Mouse (Mus musculus) v-Abl transformed pro-B cells (cell line): ENCODE results near the gene Olfr589.
"Not testable (repeated sequence)": the region's sequence is repeated elsewhere in the genome, so short reads cannot be mapped to it uniquely, and the experiment has no call there.

Source experiments
- in situ Hi-C, 2 experiments: fragments of 400-800 bp; cut with MboI; formaldehyde crosslinking; loops; one replicate each; pipeline ENCODE4 v1.15.1; 2025; ENCODE audit not compliant: unreplicated experiment in 2 of 2

Gene Olfr589

DNA sequence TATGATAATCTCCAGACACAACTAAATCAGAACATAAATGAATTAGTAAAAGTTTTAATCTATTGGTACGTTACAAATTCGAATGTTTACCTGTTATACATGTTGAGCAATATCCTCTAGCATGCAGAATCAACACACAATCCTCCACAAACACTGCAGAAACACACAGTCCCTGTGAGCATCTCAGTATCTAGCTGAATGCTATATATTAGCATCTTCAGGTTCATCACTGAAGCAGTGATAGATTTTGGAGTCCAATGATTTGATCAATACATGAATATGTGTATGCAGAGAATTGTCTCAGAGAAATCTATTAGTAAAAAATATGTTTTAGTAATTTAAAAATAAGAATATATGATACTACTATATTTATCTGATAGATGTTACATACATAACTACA is at the start of gene Olfr589:
Gene Olfr589, minus strand, starts transcription at position 101 of the 400 bp plus-strand sequence.
- in situ Hi-C loops: no loop called here

DNA sequence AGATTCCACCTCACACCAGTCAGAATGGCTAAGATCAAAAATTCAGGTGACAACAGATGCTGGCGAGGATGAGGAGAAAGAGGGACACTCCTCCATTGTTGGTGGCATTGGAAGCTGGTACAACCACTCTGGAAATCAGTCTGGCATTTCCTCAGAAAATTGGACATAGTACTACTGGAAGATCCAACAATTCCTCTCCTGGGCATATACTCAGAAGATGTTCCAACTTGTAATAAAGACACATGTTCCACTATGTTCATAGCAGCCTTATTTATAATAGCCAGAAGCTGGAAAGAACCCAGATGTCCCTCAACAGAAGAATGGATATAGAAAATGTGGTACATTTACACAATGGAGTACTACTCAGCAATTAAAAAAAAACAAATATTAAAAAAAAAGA is 28.3 kb upstream of the Olfr589 start, which contains the start of gene Olfr592:
Gene Olfr592, plus strand, starts transcription at position 301 of the 400 bp plus-strand sequence.
- in situ Hi-C loops: not testable (repeated sequence)

DNA sequence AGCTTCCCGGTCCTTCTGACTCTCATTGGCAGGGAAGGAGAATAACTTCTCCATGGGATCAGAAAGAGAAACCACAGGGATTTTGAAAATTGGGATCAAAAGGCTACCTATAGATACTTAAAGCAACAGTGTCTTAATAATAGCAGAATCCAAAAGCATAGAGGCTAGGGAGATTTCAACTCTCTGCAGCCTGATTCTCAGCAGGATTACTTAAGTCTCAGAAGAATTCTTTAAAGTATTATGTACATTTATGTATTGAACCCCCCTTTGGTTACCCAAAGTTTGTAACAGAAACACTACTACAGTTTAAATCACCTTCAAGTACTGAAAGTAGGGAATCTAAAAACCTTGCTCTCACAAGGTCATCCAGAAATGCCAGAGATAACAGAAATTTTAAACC is 22.1 kb upstream of the Olfr589 start, which contains the start of gene Olfr591:
Gene Olfr591, minus strand, starts transcription at position 101 of the 400 bp plus-strand sequence.
- in situ Hi-C loops: no loop called here

DNA sequence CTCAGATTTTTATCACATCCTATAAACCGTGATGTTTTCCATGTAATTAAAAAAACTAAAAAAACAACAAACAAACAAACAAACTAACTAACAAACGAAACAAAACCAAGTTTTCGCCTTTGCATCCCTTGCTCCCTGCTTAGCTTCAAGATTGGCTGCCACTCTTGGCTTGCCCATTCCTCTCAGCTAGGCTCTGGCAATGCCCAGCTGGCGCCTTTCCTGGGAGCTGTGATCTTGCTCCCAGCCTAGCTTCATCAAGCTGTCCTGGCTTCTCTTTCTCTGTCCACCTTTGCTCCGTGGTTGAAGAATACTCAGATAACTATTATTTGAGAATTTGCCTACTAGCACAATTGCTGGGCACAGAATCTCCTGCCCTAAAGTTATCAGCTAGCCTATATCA is 13.5 kb upstream of the Olfr589 start:
- in situ Hi-C loops: no loop called here

DNA sequence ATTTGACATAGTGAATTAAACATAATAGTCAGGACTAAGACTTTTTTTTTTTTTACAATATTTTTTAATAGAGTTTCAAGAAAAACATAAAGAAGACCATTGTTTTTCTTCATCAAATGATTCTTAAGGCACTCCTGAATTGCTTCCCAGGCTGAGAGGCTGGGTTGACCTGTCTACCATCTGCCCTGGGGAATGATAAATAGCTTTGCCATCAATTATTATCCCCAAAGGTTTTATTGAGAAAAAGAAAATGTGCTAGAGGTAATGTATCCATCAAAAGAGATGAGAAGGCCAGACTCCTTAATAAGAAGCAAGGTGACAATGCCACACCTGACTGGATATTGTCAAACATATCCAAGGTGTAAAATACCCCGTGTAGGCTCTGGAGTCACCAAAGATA is 15.6 kb downstream of the Olfr589 start, which contains the start of gene Olfr588-ps1:
Gene Olfr588-ps1, plus strand, starts transcription at position 301 of the 400 bp plus-strand sequence.
- in situ Hi-C loops: no loop called here

DNA sequence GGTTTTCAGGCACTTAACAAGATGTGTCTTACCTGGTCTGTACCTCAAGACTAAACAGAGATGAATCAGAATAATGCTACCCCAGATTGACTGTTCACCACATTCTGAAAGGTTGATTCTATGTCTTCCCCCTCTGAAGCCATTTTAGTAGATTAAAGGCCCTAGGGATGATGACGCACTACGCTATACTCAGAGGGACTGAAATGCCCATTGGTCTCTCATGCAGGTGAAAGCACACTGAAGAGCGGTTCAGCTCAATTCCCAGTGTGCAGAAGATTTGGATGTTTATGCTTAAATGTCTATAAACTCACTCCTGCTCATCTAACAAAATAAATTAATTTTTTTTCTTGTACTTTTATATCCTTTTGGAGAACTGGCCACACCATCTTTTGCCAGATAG is 30.6 kb downstream of the Olfr589 start, which contains the start of gene Olfr586:
Gene Olfr586, minus strand, starts transcription at position 101 of the 400 bp plus-strand sequence.
- in situ Hi-C loops: no loop called here

DNA sequence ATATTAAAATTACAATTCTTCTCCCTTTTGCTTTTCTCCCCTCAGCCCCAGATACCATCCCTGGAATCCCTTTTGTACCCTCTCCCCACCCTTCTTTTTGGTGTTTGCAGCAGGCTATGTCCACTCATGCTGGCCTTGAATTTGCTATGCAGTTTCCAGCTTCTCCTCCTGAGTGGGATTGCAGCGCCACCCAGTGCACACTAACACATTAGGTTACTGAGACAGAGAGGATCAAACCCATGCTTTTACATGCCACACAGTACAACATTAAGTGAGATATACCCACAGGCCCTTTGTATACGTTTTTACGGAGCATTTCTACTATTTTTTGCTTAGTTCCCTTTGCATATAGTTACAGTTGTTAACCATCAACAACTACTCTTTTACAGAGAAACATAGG is 36.8 kb downstream of the Olfr589 start:
- in situ Hi-C loops: no loop called here
